Mouse (Mus musculus) gonadal fat pad, adult 2 months (tissue): Measurements from ENCODE around the gene Nme3. TPM values are rescaled to one million over a fixed set of nuclear protein-coding genes. Genes with fewer than 3 reads are reported as not detected.
A peak's percentile ranks its signal among the peaks of the same experiment; 100 is the strongest.

Source experiments
- DNase-seq: peaks from one replicate; pipeline ENCODE4 v3.0.0-alpha.2; 2012; ENCODE audit warnings: low read depth
- polyA plus RNA-seq: library from polyadenylated mRNA; depleted of rRNA; stranded (reverse); fragments of >200 nt; gene quantifications from 2 replicates; pipeline ENCODE4 v1.2.3, GENCODE M21; 2012

The Nme3 gene
- polyA plus RNA-seq, 1 experiment: 76.6 TPM

- no peak for DNase-seq
Observed at GRCm38 (mm10) chr17:24881738-24882440, 14.4 kb upstream of the Nme3 start.

DNA sequence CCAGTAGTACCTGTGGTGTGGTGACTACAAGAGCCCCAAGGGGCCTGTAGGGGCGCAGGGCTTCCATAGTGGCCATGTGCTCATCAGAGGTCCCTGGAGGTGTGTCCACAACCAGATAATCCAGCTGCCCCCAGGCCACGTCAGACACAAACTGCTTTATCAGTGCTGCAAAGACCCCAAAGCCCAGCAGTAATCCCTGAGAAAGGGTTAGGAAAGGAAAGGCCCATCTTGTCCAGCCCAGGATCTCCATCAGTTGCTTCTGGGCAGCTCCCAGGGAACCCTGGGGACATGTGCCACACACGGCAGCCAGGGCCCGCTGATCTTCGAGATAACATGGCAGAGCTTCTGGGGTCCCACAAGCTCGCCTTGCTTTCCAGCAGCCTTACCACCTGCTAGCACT lies 11.9 kb upstream of the Nme3 start:
- DNase-seq: no peak

DNA sequence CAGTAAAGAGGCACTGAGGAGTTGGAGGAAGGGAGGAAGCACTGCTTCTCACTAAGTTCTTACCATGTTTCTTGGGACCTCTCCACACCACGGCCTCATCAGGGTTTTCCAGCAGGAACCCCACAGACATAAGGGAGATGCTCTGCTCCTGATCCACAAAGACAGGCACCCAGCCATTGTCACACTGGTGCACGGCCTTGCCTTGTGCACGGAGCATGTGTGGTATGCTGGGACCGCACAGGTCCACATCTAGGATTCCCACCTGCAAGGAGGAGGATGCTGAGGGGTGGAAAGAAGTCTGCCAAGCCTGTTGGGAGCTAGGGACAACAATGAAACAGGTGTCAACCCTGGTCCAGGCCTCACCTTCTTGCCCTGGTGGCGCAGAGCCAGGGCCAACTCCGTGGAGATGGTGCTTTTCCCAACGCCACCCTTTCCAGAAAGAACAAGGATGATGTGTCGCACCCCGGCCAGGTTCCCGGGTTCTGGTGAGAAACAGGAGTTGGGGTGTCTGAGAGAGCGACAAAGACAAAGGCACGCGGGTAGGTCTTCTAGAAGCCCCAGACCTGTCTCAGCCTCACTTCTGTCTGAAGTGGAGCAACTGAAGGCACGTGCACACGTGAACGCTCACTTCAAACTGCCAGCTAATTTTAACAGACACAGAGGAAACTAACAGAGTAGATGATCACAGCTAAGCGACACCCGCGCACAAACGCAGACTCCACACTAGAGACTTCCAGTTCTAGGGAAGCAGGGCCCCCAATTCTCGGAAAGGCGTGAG lies 10.8 kb upstream of the Nme3 start:
- no peak for DNase-seq

DNA sequence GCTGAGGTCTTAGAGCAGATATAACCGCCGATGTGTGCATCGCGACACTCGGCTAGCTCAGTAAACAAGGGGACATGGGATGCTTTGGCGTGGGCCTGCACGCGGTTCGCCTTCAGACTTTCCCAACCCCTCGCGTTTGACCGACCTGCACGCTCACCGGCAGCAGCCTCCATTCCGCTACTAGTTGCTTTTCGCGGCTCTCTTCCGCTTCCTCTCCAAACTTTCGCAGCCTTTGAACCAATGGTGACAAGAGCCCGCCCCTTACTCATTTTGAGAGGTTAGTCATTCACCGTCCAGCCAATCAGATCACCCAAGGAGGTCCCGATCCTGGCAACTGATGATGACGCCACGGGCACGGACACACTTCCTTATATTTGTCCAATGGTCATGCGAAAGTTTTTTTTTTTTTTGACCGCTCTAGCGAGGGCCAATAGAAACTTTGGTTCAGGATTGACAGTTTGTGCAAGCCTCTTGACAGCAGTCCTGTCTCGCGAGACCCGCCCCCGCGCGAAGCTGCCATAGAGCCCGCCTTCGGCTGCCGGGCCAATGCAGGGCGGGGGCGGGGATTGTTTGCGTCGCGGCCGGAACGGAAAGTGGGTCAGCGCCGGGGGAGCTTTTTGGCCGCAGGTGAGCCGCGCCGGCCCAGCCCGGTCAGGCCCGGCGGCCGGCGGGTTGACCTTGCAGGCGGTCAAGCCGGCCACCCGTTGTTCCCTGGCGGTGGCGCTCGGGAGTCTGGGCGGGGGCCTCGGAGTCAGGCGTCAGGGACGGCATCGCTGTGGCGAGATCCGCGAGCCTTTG lies 10.0 kb upstream of the Nme3 start, which contains the start of the genes Nubp2 and Spsb3:
TSS of gene Nubp2 (minus strand) at position 216 of the 798 bp plus-strand sequence.
TSS of gene Spsb3 (plus strand) at position 510 of the 798 bp plus-strand sequence.
- DNase-seq: peak; percentile 99

DNA sequence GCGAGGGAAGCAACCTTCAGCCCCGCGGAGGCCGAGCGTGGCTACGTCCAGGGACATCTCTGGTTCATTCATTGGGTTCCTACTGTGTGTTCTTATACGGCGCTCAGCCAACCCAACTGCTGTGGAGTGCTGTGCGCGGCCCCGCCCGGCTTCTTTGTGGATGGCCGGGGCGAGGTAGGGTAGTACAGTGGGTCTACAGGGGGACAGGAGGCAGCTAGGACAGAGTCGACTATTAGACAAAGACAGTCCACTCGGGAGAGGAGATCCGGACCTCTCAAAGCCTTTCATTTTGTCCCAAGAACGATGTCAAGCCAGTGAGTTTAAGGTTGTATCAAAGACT lies 9.4 kb upstream of the Nme3 start:
- DNase-seq: no peak

GRCm38 (mm10) chr17:24887291-24888080 lies 8.8 kb upstream of the Nme3 start:
- peak; percentile 68 for DNase-seq

DNA sequence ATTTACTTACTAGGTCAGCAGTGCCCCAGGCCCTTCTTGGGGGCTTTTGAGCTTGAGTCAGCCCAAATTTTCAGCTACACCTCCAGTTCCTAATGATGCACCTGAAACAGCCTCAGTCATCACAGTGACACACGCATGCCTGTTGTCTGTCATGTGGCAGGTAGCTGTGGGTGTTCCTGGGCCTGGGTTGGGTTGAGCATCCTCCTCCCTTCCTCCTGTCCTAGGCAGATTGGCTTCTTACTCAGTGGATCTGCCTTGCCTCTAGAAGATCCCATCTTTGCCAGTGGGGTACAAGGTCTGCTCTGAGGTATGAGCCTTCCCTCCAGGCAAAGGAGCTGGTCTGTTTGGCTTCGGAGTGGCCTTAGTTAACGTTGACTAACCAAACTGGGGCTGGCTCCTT lies 7.4 kb upstream of the Nme3 start:
- no peak for DNase-seq

- DNase-seq: no peak
Observed at GRCm38 (mm10) chr17:24890151-24891092, 5.9 kb upstream of the Nme3 start.

- DNase-seq: no peak
Observed at GRCm38 (mm10) chr17:24891321-24891720, 5.0 kb upstream of the Nme3 start.

GRCm38 (mm10) chr17:24892785-24893184 lies 3.5 kb upstream of the Nme3 start:
- no peak for DNase-seq

DNA sequence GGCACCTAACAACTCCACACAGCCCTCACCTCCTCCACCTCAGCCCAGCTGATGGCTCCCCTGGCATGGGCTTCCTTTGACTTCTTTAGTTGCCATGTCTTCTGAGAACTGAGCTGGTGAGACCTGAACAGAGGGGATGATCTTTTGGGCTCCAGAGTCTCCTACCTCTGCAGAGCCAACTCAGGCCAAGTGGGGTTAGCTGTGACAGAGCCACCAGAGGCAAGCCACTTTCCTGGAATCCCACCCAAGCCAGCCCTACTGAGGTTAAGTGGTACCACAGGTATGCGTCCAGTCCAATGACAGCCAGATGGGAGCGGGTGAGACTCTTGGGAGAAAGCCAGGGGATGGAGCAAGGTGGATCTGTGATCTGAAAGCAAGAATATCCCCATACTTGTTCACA lies 3.0 kb upstream of the Nme3 start:
- no peak for DNase-seq

DNA sequence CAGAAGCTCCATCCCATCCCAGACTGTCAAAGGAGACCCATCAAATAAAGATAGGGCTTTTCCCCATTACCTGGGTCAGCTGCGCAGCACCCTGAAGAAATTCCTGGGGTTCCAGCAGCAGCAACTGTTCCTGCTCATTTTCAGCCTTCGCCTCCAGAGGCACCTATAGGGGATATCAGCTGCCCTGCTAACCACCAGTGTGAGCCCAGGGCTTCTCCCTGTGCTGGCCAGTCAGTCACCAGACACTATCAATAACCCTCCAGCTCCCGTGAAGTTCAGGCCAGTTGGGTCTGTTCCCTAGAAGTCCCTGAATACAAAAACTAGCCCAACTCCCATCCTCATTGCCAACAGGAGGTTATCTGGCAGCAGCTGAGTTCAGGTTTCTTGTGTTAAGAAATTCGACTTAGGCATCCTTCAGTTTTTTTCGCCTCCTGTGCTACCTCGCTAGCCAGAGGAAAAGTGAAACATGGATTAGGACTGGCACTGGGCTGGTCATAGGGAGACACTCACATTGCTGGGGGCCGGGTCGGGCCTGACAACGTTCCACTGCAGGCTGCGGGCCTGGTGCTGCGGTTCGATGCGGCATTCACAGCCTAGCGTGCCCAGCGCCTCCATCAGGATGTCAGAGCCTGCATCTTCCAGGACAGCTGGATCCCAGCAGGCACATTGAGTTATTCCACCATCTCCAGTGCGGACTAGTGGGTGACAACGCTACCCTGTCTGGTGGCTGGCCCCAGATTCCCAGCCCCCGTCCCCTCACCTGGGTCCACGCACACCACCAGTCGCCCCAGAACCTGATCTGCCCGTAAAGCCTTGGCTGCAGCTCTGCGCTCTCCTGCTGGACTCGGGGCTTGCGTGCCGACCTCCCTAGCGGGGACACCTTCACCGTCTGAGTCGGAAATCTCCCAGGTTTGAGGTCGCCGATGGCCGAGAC lies 2.0 kb upstream of the Nme3 start:
- DNase-seq: no peak

DNA sequence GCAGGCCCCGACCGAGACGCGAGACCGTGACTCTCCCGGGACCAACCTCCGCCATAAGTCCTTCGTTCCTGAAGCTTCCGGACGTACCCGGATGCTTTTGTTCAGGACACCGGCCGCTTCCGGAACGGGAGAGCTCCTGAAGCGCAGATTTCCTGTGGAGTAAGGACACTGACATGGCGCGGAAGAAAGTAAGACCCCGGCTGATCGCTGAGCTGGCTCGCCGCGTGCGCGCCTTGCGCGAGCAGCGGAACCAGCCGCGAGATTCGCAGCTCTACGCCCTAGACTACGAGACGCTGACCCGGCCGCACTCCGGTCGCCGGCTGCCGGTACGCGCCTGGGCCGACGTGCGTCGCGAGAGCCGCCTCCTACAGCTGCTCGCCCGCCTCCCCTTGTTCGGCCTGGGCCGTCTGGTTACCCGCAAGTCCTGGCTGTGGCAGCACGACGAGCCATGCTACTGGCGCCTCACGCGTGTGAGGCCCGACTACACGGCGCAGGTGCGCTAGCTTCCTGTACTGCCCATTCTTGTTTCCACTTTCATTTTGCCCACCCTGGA lies 1.2 kb upstream of the Nme3 start, which contains the start of the genes Eme2 and Mrps34:
TSS of gene Eme2 (minus strand) at position 93 of the 553 bp plus-strand sequence.
TSS of gene Mrps34 (plus strand) at position 122 of the 553 bp plus-strand sequence.
- no peak for DNase-seq

GRCm38 (mm10) chr17:24895571-24896240 lies 594 bp upstream of the Nme3 start:
- DNase-seq: no peak

DNA sequence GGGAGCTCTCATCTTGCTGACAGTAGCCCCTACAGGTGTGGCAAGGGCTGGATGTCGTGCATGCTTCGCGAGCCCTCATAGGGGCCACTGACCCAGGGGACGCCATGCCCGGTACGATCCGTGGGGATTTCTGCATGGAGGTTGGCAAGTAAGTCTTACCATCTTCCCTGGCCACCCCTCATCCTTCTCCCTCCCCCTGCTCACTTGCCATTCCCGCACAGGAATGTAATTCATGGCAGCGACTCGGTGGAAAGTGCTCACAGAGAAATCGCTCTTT lies 631 bp downstream of the Nme3 start:
- no peak for DNase-seq

DNA sequence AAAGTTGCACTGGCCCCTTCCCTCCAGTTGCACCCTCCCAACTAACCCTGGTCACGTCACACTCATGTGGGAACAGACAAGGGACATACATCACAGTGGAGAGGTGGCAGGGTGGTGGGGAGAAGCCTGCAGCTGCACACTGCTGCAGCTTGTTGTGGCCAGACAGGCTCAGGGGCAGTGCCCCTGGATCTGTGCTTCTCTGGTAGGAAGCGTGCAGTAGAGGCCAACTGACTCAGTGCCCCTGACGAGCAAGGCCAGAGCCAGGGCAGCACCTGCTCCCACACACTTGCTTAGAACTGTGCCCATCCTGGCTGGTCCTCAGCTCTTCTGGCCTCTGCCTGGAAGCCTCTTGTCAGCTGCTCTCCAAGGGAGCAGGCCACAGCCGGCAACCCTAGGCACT lies 1.3 kb downstream of the Nme3 start:
- DNase-seq: no peak

DNA sequence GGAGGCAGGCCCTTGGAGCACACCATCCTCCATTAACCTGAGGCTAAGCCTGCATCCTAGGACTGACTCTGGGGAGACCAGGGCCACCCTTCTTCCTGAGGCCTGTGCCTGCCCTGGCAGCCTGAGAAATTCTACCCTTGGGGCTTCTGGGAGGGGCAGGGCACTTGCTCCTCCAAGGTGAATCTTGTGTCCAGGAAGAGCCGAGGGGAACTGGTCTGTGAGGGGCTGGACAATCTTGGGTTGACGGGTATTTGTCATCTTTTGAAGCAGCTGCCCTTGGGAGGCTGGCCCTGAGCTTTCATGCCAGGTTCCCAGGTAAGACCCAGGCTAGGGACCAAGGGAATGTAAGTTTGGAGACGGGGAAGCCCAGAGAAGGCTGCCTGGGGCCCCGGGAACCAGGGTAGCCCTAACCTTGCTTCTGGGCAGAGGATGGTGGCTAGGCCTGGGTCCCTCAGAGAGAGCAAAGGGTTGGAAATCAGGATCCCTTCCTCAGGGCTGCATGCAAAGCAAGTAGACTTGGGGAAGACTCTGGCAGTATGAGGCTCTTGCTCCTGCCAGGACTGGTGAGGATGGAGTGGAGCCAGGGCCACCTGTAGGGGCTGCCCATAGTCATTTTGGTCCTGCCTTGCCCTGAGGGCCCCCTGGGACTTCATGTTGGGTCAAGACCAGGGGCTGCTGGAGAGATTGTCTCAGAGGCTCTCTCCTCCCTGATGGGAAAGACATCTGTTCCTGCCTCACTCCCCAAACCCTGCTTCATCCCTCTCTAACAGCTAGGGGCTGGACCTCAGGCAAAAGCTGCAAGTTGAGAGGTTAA lies 1.9 kb downstream of the Nme3 start:
- DNase-seq: no peak

DNA sequence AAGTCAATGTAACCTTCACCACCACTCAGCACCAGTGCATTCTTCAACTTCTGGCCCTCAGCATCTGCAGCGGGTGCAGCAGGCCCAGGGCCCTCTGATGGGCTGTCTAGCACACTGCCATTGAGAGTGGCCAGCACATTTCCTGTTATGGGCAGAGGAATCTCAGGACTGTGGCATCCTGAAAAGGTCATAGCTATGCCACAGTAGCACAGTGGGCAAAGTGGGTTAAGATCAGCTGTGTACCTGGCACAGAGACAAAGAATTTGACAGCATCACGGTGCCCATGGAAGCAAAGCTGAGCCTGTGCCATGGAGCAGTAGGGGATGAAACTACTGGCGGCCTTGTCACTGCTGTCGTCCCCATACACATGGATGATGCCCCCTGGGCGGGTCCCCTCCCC lies 2.9 kb downstream of the Nme3 start:
- no peak for DNase-seq
